Mouse (Mus musculus): Measurements from ENCODE around the gene Card19.

GRCm38 (mm10) chr13:49196211-49196610 is 19.6 kb downstream of the Card19 start:
- TF ChIP-seq EP300 (IDR thresholded peaks at IDR 0.05; ENCODE audit: low read depth) (no peak), CTCF (IDR thresholded peaks at IDR 0.05; ENCODE audit: low read depth) (no peak)
